Mouse (Mus musculus) embryo, embryonic 11 days (tissue): Measurements from ENCODE around the gene Gm3776.
"Not testable (repeated sequence)": the region's sequence is repeated elsewhere in the genome, so short reads cannot be mapped to it uniquely, and the experiment has no call there.

Experiments
- DNase-seq: peaks from one replicate; pipeline ENCODE4 v3.0.0-alpha.2; 2015

Gene Gm3776

GRCm38 (mm10) chr9:78256914-78257313, at the start of gene Gm3776:
Gm3776 (plus strand) TSS chr9:78257129.
- DNase-seq, result not testable (repeated sequence)

- no peak for DNase-seq
Observed at GRCm38 (mm10) chr9:78208956-78209355, 48.0 kb upstream of the Gm3776 start.

GRCm38 (mm10) chr9:78210079-78210478, 46.9 kb upstream of the Gm3776 start:
- no peak for DNase-seq

- no peak for DNase-seq
Observed at GRCm38 (mm10) chr9:78210821-78211220, 46.1 kb upstream of the Gm3776 start.

- no peak for DNase-seq
Observed at GRCm38 (mm10) chr9:78211521-78211920, 45.4 kb upstream of the Gm3776 start.

GRCm38 (mm10) chr9:78212341-78213049, 44.4 kb upstream of the Gm3776 start:
- DNase-seq, result no peak

GRCm38 (mm10) chr9:78217074-78217473, 39.9 kb upstream of the Gm3776 start:
- DNase-seq, result no peak

- peak; percentile 8 for DNase-seq
Observed at GRCm38 (mm10) chr9:78222616-78223015, 34.3 kb upstream of the Gm3776 start.

GRCm38 (mm10) chr9:78223221-78223902, 33.6 kb upstream of the Gm3776 start:
- peak; percentile 37 for DNase-seq

GRCm38 (mm10) chr9:78224418-78224817, 32.5 kb upstream of the Gm3776 start:
- DNase-seq, result no peak

GRCm38 (mm10) chr9:78225304-78225703, 31.6 kb upstream of the Gm3776 start:
- DNase-seq, result no peak

- DNase-seq, result no peak
Observed at GRCm38 (mm10) chr9:78228122-78228521, 28.8 kb upstream of the Gm3776 start.

- not testable (repeated sequence) for DNase-seq
Observed at GRCm38 (mm10) chr9:78229658-78230057, 27.3 kb upstream of the Gm3776 start.

- not testable (repeated sequence) for DNase-seq
Observed at GRCm38 (mm10) chr9:78230461-78230860, 26.5 kb upstream of the Gm3776 start, which contains the start of gene Gsta1. Gsta1 (plus strand) TSS chr9:78230656.

GRCm38 (mm10) chr9:78233121-78233695, 23.7 kb upstream of the Gm3776 start:
- not testable (repeated sequence) for DNase-seq

GRCm38 (mm10) chr9:78255683-78256470, 1.1 kb upstream of the Gm3776 start:
- DNase-seq, result not testable (repeated sequence)

GRCm38 (mm10) chr9:78259688-78260087, 2.8 kb downstream of the Gm3776 start:
- DNase-seq, result not testable (repeated sequence)

GRCm38 (mm10) chr9:78270945-78271344, 14.0 kb downstream of the Gm3776 start:
- DNase-seq, result not testable (repeated sequence)

- not testable (repeated sequence) for DNase-seq
Observed at GRCm38 (mm10) chr9:78282002-78282711, 25.2 kb downstream of the Gm3776 start.

GRCm38 (mm10) chr9:78289063-78289462, 32.1 kb downstream of the Gm3776 start:
- not testable (repeated sequence) for DNase-seq

- DNase-seq, result not testable (repeated sequence)
Observed at GRCm38 (mm10) chr9:78289723-78290122, 32.8 kb downstream of the Gm3776 start, which contains the start of gene Gm10639. Gm10639 (plus strand) TSS chr9:78289923.

- not testable (repeated sequence) for DNase-seq
Observed at GRCm38 (mm10) chr9:78292462-78292861, 35.5 kb downstream of the Gm3776 start.
